Mouse (Mus musculus) cerebellum, adult 9-11 months (tissue): Measurements from ENCODE around the gene Fam25c.
"Not testable (repeated sequence)": the region's sequence is repeated elsewhere in the genome, so short reads cannot be mapped to it uniquely, and the experiment has no call there.

Experiments
- DNase-seq: peaks from one replicate; pipeline ENCODE4 v3.0.0; 2022

Gene Fam25c

GRCm38 (mm10) chr14:34323576-34324085 is 31.6 kb downstream of the Fam25c start:
- no peak for DNase-seq

- DNase-seq = no peak
Measured at GRCm38 (mm10) chr14:34318113-34318512, 37.1 kb downstream of the Fam25c start.

GRCm38 (mm10) chr14:34317431-34317830 is 37.8 kb downstream of the Fam25c start:
- DNase-seq = no peak

GRCm38 (mm10) chr14:34316346-34316745 is 38.9 kb downstream of the Fam25c start:
- DNase-seq = no peak

GRCm38 (mm10) chr14:34314796-34315195 is 40.4 kb downstream of the Fam25c start:
- no peak for DNase-seq

GRCm38 (mm10) chr14:34314383-34314782 is 40.9 kb downstream of the Fam25c start:
- not testable (repeated sequence) for DNase-seq

GRCm38 (mm10) chr14:34313612-34314011 is 41.6 kb downstream of the Fam25c start:
- no peak for DNase-seq

- DNase-seq = no peak
Measured at GRCm38 (mm10) chr14:34312339-34313048, 42.7 kb downstream of the Fam25c start.

- DNase-seq = peak; percentile 39
Measured at GRCm38 (mm10) chr14:34311691-34312090, 43.5 kb downstream of the Fam25c start.

- DNase-seq = peak; percentile 77
Measured at GRCm38 (mm10) chr14:34311021-34311631, 44.1 kb downstream of the Fam25c start.

- peak; percentile 96 for DNase-seq
Measured at GRCm38 (mm10) chr14:34310234-34310965, 44.8 kb downstream of the Fam25c start, which contains the start of the genes Shld2 and Glud1. TSS of gene Shld2 (minus strand) at chr14:34310493. TSS of gene Glud1 (plus strand) at chr14:34310727.

- DNase-seq = no peak
Measured at GRCm38 (mm10) chr14:34309907-34310233, 45.4 kb downstream of the Fam25c start.

- DNase-seq = peak; percentile 38
Measured at GRCm38 (mm10) chr14:34309266-34309665, 46.0 kb downstream of the Fam25c start.

GRCm38 (mm10) chr14:34303265-34303680 is 52.0 kb downstream of the Fam25c start:
- no peak for DNase-seq

- no peak for DNase-seq
Measured at GRCm38 (mm10) chr14:34302681-34303242, 52.5 kb downstream of the Fam25c start.
